15 mouse cellular contexts compared by ENCODE assay signal in genomic region chr1:118895026-118895762, GRCm38 (mm10).
A peak's percentile ranks its signal among the peaks of the same experiment; 100 is the strongest.
DNase-seq lines count a peak whose midpoint lies in the region; ATAC-seq lines count a peak whose summit lies in the region.
"Had no signal": no experiment of that assay in that cellular context is flagged by ENCODE, and none has a peak within 500 bp of the region (broad histone marks: within the 10 kb centered on the region; RNA-seq: fewer than 3 reads in every experiment).

No protein-coding gene starts in this region.

- H3K9me3 ChIP-seq in heart, embryonic 10.5 days = no peaks in the 10 kb centered on the region
- H3K9me3 ChIP-seq in midbrain, embryonic 16.5 days (replicated peaks; ENCODE audit: control insufficient read depth, low read length, poor library complexity, severe bottlenecking) = no peaks in the 10 kb centered on the region
- H3K9me3 ChIP-seq: forebrain, embryonic 10.5 days; liver, embryonic 12.5 days; midbrain, embryonic 13.5 days had no signal

- intact Hi-C loops in heart, postnatal 36 days (cut with DNase I) = no loop called here

- H3K4me2 ChIP-seq in midbrain, embryonic 16.5 days (ENCODE audit: low read length) = no peak overlapping the region
- H3K4me2 ChIP-seq: liver, embryonic 12.5 days; midbrain, embryonic 13.5 days had no signal

- H3K36me3 ChIP-seq in heart, embryonic 10.5 days = no peaks in the 10 kb centered on the region
- H3K36me3 ChIP-seq in midbrain, embryonic 16.5 days (ENCODE audit: control insufficient read depth, insufficient read depth, low read length) = no peaks in the 10 kb centered on the region
- H3K36me3 ChIP-seq: liver, embryonic 12.5 days; midbrain, embryonic 13.5 days had no signal

- 81% methylated on average over 9 of the region's 9 CpGs for WGBS in heart, embryonic 10.5 days
- WGBS in midbrain, embryonic 16.5 days = 81% methylated on average over 9 of the region's 9 CpGs

- H3K27me3 ChIP-seq in heart, embryonic 10.5 days (ENCODE audit: insufficient read depth, poor library complexity, severe bottlenecking) = 0 out of 2 replicates have a peak, but pooled peaks cover 4% of the 10 kb centered on the region
- no peaks in the 10 kb centered on the region for H3K27me3 ChIP-seq in midbrain, embryonic 16.5 days (ENCODE audit: control insufficient read depth, insufficient read depth, low read depth, low read length)
- H3K27me3 ChIP-seq: midbrain, embryonic 13.5 days; Patski had no signal

- peaks cover 10% of the 10 kb centered on the region for H3K4me1 ChIP-seq in heart, embryonic 10.5 days
- H3K4me1 ChIP-seq in midbrain, embryonic 16.5 days (ENCODE audit: control insufficient read depth, insufficient read depth, low read length) = peaks cover 13% of the 10 kb centered on the region; the same call in 1 of the 2 replicates
- H3K4me1 ChIP-seq: liver, embryonic 12.5 days had no signal

- no peak overlapping the region for H3K27ac ChIP-seq in heart, embryonic 10.5 days
- H3K27ac ChIP-seq in midbrain, embryonic 16.5 days (ENCODE audit: low read length) = no peak overlapping the region
- H3K27ac ChIP-seq: forebrain, embryonic 10.5 days; liver, embryonic 12.5 days; midbrain, embryonic 13.5 days had no signal

- no peak overlapping the region for H3K9ac ChIP-seq in midbrain, embryonic 16.5 days (ENCODE audit: low read depth, low read length)
- H3K9ac ChIP-seq: liver, embryonic 12.5 days; midbrain, embryonic 13.5 days had no signal

- peak; percentile 95 for DNase-seq in heart, adult 11 months
- DNase-seq in heart, embryonic 10.5 days (ENCODE audit: low spot score) = no peak
- DNase-seq in ovary, postnatal 14 days (ENCODE audit: low spot score) = peak; percentile 22
- DNase-seq in ovary, postnatal 36 days (ENCODE audit: low spot score) = no peak
- DNase-seq in heart, postnatal 36 days = peak; percentile 36 to 40
- peak; percentile 33 to 38 for DNase-seq in urinary bladder, postnatal 36 days (ENCODE audit: low spot score in 2 of 2)
- no peak for DNase-seq in cerebellum, postnatal 4 days (ENCODE audit: low spot score in 2 of 2)
- DNase-seq: B cell, adult 2 months; cerebellum, adult 9-11 months; layer of hippocampus, adult 9-11 months had no signal

- ATAC-seq in midbrain, embryonic 16.5 days = no peak
- ATAC-seq: liver, embryonic 12.5 days; midbrain, embryonic 13.5 days; Patski had no signal

- H3K4me3 ChIP-seq in heart, embryonic 10.5 days = no peak overlapping the region
- H3K4me3 ChIP-seq in midbrain, embryonic 16.5 days (ENCODE audit: low read depth, low read length) = no peak overlapping the region
- H3K4me3 ChIP-seq: forebrain, embryonic 10.5 days; liver, embryonic 12.5 days; midbrain, embryonic 13.5 days had no signal

Comparison
In these comparisons a context has a peak if more than half of its experiments do, and no peak if none do; other contexts are left out.
1. DNase-seq: peak in heart, adult 11 months (single experiment), ovary, postnatal 14 days (single experiment), heart, postnatal 36 days (2 of 2) and urinary bladder, postnatal 36 days (2 of 2); none in heart, embryonic 10.5 days (single experiment), ovary, postnatal 36 days (single experiment) and cerebellum, postnatal 4 days (0 of 2).